Mouse (Mus musculus) spleen, postnatal 0 days (tissue): Measurements from ENCODE around the gene Coq7. TPM values are rescaled to one million over a fixed set of nuclear protein-coding genes. Genes with fewer than 3 reads are reported as not detected.

ENCODE experiments used
- polyA plus RNA-seq: library from polyadenylated mRNA; unstranded; fragments of >200 nt; fragmentation: Nextera tagmentation; extraction: Ambion mirVana; gene quantifications from 2 replicates; pipeline ENCODE4 v1.2.1, GENCODE M21; 2015

The Coq7 gene
- 64.2 and 65.1 TPM in 2 replicates for polyA plus RNA-seq

GRCm38 (mm10) chr7:118533178-118533578 lies at the start of gene Coq7:
Coq7 (minus strand) TSS chr7:118533356.

GRCm38 (mm10) chr7:118491431-118492147 lies 41.6 kb downstream of the Coq7 start, which contains the start of gene Itpripl2:
Itpripl2 (minus strand) TSS chr7:118491975.

Other genes starting within 250 kb of the Coq7 start
- gene Syt17, start 85.1 kb downstream of the Coq7 start, polyA plus RNA-seq = 0.16 TPM in 1 of 2 replicates, not detected in the other
- 3.2 and 4.2 TPM in 2 replicates for gene Itpripl2, start 41.4 kb downstream of the Coq7 start, polyA plus RNA-seq
- gene Tmc7, start 51.4 kb upstream of the Coq7 start, polyA plus RNA-seq = 0.28 and 0.76 TPM in 2 replicates
- 0.04 TPM in 1 of 2 replicates, not detected in the other for gene Tmc5, start 63.9 kb upstream of the Coq7 start, polyA plus RNA-seq
- gene Gde1, start 172.4 kb upstream of the Coq7 start, polyA plus RNA-seq = 53.9 and 54.9 TPM in 2 replicates
- gene Ccp110, start 179.2 kb upstream of the Coq7 start, polyA plus RNA-seq = 9.8 and 10.5 TPM in 2 replicates
- gene Vps35l, start 206.9 kb upstream of the Coq7 start, polyA plus RNA-seq = 38.8 and 39.8 TPM in 2 replicates